Mouse (Mus musculus): ENCODE measurements at regions not wholly inside any gene's neighbourhood (a gene's known extent, or its start where the extent isn't known, plus 50 kb on each side); places are given as distances from the start of the nearest gene placed in this dataset.

DNA sequence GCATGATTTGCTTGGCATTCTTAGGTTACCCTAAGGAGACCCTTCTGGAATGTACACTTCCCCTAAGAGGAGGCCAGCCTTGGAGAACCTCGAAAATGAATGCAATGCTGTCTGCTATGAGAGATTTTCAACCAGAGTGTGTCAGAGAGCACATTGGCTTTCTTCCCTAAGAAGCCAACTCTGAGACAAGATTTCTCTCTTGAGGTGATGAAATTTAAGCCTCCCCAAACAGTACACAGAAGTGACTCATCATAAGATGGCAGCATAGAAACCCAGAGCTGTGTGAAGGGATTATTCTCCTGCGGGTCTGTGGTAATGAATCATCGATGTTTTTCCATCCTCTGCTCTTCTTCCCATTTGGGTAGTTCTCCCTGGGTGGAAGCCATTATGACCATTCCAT, 106.2 kb upstream of the Bank1 start:
- TF ChIP-seq POLR2A (IDR thresholded peaks at IDR 0.05; ENCODE audit: low read depth, low read length) (no peak), CTCF (IDR thresholded peaks at IDR 0.05; ENCODE audit: extremely low read depth, insufficient read length, insufficient replicate concordance, low read depth, low read length) (no peak)
